Mouse (Mus musculus): ENCODE measurements around the gene Islr. TPM values are rescaled to one million over a fixed set of nuclear protein-coding genes. Genes with fewer than 3 reads are reported as not detected.

Gene Islr
- polyA plus RNA-seq, 1 experiment from 2014 or later: 216 TPM

DNA sequence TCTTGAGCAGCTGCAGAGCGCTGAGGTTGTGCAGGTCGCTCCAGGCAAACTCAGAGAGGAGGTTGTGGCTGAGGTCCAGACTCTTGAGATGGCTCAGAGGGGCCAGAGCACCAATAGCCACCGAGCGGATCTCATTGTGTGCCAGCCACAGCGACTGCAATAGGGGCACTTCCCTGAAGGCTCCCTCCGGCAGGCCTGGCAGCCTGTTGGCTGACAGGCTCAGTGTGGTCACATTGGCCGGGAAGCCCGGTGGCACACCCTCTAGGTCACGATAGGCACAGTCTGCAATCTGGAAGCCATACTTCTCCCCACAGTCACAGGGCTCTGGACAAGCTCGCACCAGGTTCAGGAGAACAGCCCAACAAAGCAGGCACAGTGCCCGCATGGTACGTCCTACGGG is 46.3 kb downstream of the Islr start:
- peaks cover 74% of the 10 kb centered on the region for H3K4me1 ChIP-seq
- peak overlapping the region; percentile 98 for H3K27ac ChIP-seq
- ATAC-seq (ENCODE audit: insufficient number of reproducible peaks, low FRiP score, low TSS enrichment, low read depth): no peak
- peak overlapping the region; percentile 38 for H3K4me3 ChIP-seq
- H3K36me3 ChIP-seq: no peaks in the 10 kb centered on the region
- H3K9ac ChIP-seq: peak overlapping the region; percentile 48; the same call in 1 of the 2 replicates
- H3K27me3 ChIP-seq: no peaks in the 10 kb centered on the region
- no peaks in the 10 kb centered on the region for H3K9me3 ChIP-seq
- 53% methylated on average over 13 of the region's 13 CpGs for WGBS
- H3K4me2 ChIP-seq: peak overlapping the region; percentile 74

DNA sequence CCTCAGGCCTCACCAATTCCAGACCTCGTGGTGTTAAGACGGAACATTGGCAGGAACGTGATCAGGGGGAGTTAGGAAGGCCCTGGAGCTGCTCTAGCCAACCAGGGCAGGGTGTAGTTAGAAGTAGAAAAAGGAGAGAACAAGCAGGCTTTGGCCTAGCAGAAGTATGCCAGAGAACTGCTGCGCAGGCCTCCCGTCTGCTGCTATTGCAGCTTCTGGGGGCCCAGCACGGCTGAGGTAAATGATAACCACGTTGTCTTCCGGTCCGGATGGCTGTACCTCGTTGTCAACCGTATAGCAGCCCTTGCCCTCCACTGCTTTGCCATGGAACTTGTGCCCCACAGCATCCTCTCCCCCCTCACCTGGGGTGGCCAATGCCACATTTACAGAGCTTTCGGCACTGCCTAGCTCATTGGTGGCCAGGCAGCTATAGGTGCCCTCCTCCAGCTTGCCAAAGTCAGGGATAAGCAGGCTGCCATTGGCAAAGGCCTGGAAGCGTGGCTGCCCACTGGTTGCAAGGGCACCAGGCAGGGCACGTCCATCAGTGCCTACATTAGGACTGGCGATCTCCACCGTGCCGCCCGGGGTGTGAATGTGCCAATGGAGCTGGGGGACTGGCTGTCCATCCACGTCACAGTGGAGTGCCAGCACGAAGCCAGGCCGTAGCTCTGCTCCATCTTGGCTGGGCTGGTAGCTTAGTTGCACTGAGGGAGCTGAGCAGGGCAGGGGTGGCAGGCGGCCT is 47.1 kb downstream of the Islr start:
- Histone ChIP-seq H3K27me3 (no peaks in the 10 kb centered on the region), H3K36me3 (no peaks in the 10 kb centered on the region), H3K4me2 (peak overlapping the region; percentile 74), H3K27ac (peak overlapping the region; percentile 98), H3K4me3 (peak overlapping the region; percentile 38), H3K9me3 (no peaks in the 10 kb centered on the region), H3K4me1 (peaks cover 79% of the 10 kb centered on the region), H3K9ac (peak overlapping the region; percentile 29; the same call in 1 of the 2 replicates)
- no peak for ATAC-seq (ENCODE audit: insufficient number of reproducible peaks, low FRiP score, low TSS enrichment, low read depth)
- WGBS: 75% methylated on average over 22 of the region's 22 CpGs

DNA sequence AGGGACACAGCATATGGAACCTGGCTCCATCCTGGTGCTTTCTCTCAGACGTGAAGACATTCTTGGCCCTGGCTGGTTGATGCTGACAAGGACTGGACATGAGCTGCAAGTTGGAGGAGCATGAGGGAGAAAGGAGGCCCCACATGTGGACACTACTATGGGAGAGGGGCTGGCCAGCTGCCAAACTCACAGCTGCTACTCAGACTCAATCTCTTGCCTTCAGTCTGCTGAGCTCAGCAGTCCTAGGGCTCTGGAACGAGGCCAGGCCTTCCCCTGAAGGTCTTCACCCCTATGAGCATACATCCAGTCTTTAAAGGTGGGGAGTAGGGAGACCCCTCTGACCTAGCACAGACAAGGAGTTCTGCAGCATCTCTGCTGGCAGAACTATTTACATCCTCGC is 48.7 kb downstream of the Islr start:
- ATAC-seq (ENCODE audit: insufficient number of reproducible peaks, low FRiP score, low TSS enrichment, low read depth): no peak
- Histone ChIP-seq H3K27me3 (no peaks in the 10 kb centered on the region), H3K36me3 (no peaks in the 10 kb centered on the region; the same call in 1 of the 2 replicates), H3K4me3 (0 out of 2 replicates have a peak overlapping the region, but pooled peaks have one; percentile 12), H3K27ac (peak overlapping the region; percentile 28; the same call in 1 of the 2 replicates), H3K9ac (no peak overlapping the region), H3K4me1 (peaks cover 77% of the 10 kb centered on the region), H3K9me3 (no peaks in the 10 kb centered on the region), H3K4me2 (peak overlapping the region; percentile 74)
- WGBS: 26% methylated on average over 3 of the region's 3 CpGs

DNA sequence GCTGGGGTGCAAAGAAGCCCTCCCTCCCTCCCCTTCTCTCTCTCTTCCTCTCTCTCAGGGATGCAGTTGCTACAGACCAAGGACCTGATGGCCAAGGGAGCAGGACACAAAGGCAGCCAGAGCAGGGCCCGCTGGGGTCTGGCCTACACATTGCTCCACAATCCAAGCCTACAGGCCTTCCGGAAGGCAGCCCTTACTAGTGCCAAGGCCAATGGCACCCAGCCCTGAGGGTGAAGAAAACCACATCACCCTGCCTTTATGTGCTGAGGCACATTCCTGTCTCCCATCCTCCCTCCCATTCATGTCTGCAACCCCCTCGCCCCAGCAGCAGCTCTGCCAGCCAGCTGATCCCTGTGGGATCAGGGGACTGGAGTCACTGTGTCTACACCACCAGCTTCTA is 51.0 kb downstream of the Islr start:
- Histone ChIP-seq H3K36me3 (no peaks in the 10 kb centered on the region; the same call in 1 of the 2 replicates), H3K27ac (peak overlapping the region; percentile 87), H3K4me3 (no peak overlapping the region), H3K4me2 (peak overlapping the region; percentile 19), H3K4me1 (peaks cover 62% of the 10 kb centered on the region), H3K9ac (no peak overlapping the region), H3K9me3 (no peaks in the 10 kb centered on the region), H3K27me3 (no peaks in the 10 kb centered on the region)
- WGBS: 59% methylated on average over 3 of the region's 3 CpGs
- no peak for ATAC-seq (ENCODE audit: insufficient number of reproducible peaks, low FRiP score, low TSS enrichment, low read depth)

- no peaks in the 10 kb centered on the region for H3K9me3 ChIP-seq
- H3K4me3 ChIP-seq: no peak overlapping the region
- H3K9ac ChIP-seq: no peak overlapping the region
- ATAC-seq (ENCODE audit: insufficient number of reproducible peaks, low FRiP score, low TSS enrichment, low read depth): no peak
- H3K36me3 ChIP-seq: no peaks in the 10 kb centered on the region; the same call in 1 of the 2 replicates
- WGBS: 72% methylated on average over 4 of the region's 4 CpGs
- peaks cover 50% of the 10 kb centered on the region for H3K4me1 ChIP-seq
- H3K27ac ChIP-seq: no peak overlapping the region
- H3K4me2 ChIP-seq: no peak overlapping the region
- no peaks in the 10 kb centered on the region for H3K27me3 ChIP-seq
These were observed 53.3 kb downstream of the Islr start for GRCm38 (mm10) chr9:58150733-58151361.

DNA sequence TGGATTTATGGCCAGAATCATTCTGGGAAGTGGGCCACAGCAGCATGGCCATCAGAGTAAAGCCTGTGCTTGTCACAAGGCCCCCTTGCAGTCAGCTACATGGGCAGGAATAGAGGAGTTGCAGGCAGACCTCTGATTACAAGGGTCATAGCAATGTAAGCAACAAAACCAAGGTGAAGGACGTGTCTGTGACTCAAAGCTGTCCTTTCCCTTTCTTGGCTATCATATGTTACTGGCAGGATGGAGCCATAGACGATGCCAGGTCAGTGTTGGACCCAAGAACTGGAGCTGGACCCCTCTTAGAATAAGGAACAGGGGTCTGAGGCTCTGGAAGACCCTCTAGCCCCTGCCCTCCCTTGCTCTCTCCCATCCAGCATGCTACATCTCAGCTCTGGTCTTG is 55.3 kb downstream of the Islr start:
- Histone ChIP-seq H3K27ac (no peak overlapping the region), H3K9me3 (no peaks in the 10 kb centered on the region), H3K36me3 (no peaks in the 10 kb centered on the region; the same call in 1 of the 2 replicates), H3K9ac (no peak overlapping the region), H3K4me3 (no peak overlapping the region), H3K4me2 (no peak overlapping the region), H3K4me1 (peaks cover 39% of the 10 kb centered on the region), H3K27me3 (no peaks in the 10 kb centered on the region)
- no peak for ATAC-seq (ENCODE audit: insufficient number of reproducible peaks, low FRiP score, low TSS enrichment, low read depth)
- 66% methylated on average over 2 of the region's 2 CpGs for WGBS

GRCm38 (mm10) chr9:58145417-58145816 is 58.7 kb downstream of the Islr start:
- H3K36me3 ChIP-seq: no peaks in the 10 kb centered on the region
- H3K9ac ChIP-seq: no peak overlapping the region
- no peaks in the 10 kb centered on the region for H3K27me3 ChIP-seq
- H3K27ac ChIP-seq: no peak overlapping the region
- no peak for ATAC-seq (ENCODE audit: insufficient number of reproducible peaks, low FRiP score, low TSS enrichment, low read depth)
- no peaks in the 10 kb centered on the region for H3K9me3 ChIP-seq
- WGBS: 71% methylated on average over 5 of the region's 5 CpGs
- H3K4me2 ChIP-seq: no peak overlapping the region
- no peak overlapping the region for H3K4me3 ChIP-seq
- peaks cover 26% of the 10 kb centered on the region for H3K4me1 ChIP-seq

GRCm38 (mm10) chr9:58144664-58145063 is 59.4 kb downstream of the Islr start:
- H3K27ac ChIP-seq: no peak overlapping the region
- WGBS: 83% methylated on average over 1 of the region's 1 CpGs
- no peak overlapping the region for H3K4me3 ChIP-seq
- no peak for ATAC-seq (ENCODE audit: insufficient number of reproducible peaks, low FRiP score, low TSS enrichment, low read depth)
- no peak overlapping the region for H3K4me2 ChIP-seq
- no peaks in the 10 kb centered on the region for H3K27me3 ChIP-seq
- H3K36me3 ChIP-seq: no peaks in the 10 kb centered on the region
- H3K9ac ChIP-seq: no peak overlapping the region
- H3K4me1 ChIP-seq: peaks cover 32% of the 10 kb centered on the region
- no peaks in the 10 kb centered on the region for H3K9me3 ChIP-seq

GRCm38 (mm10) chr9:58143419-58143818 is 60.7 kb downstream of the Islr start:
- Histone ChIP-seq H3K36me3 (no peaks in the 10 kb centered on the region), H3K4me3 (no peak overlapping the region), H3K9me3 (no peaks in the 10 kb centered on the region), H3K4me1 (peaks cover 36% of the 10 kb centered on the region), H3K27ac (peak overlapping the region; percentile 50), H3K9ac (no peak overlapping the region), H3K4me2 (no peak overlapping the region), H3K27me3 (no peaks in the 10 kb centered on the region)
- ATAC-seq (ENCODE audit: insufficient number of reproducible peaks, low FRiP score, low TSS enrichment, low read depth): no peak
- 25% methylated on average over 7 of the region's 7 CpGs for WGBS

DNA sequence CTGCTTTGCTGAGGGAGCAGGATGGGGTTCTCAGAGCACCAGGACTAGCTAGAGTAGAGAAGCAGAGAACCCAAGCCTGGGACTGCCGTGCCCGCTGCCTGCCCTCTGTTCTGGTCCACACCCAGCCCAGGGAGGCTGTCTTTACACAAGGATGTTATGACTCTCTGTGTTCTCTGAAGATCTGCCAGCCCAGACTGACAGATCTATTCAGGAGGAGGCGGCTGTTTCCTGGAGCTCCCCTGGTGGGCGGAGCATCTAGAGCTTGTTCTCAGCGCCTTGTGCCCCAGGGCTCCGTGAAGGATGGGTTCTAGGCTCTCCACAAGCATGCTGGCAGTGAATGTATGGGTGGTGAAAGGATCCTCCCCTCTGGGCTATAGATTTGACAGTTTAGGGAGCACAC is 64.2 kb downstream of the Islr start:
- no peaks in the 10 kb centered on the region for H3K9me3 ChIP-seq
- H3K27ac ChIP-seq: no peak overlapping the region
- H3K4me1 ChIP-seq: peaks cover 52% of the 10 kb centered on the region
- no peak overlapping the region for H3K4me3 ChIP-seq
- no peaks in the 10 kb centered on the region for H3K27me3 ChIP-seq
- ATAC-seq (ENCODE audit: insufficient number of reproducible peaks, low FRiP score, low TSS enrichment, low read depth): no peak
- no peak overlapping the region for H3K4me2 ChIP-seq
- no peaks in the 10 kb centered on the region for H3K36me3 ChIP-seq
- no peak overlapping the region for H3K9ac ChIP-seq
- 40% methylated on average over 6 of the region's 6 CpGs for WGBS

DNA sequence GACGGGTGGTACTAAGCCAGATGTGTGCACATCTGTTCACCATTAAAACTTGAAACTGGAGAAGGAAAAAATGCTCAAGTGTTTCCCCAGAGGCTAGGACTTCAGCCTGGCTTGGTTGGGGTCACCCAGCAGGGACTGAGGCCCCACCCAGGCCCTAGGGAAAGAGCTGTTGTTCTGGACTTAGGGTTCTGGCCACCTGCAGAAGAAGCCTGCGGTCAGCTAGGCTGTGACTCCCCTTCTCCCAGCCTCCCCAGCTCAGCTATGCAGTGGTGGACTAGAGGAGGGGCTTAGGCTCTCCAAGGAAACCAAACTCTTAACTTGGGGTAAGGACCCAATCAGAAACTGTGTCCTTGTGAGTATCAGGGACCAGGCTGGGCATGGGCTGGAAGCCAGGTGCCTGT is 68.2 kb downstream of the Islr start:
- ATAC-seq (ENCODE audit: insufficient number of reproducible peaks, low FRiP score, low TSS enrichment, low read depth): no peak
- H3K9me3 ChIP-seq: no peaks in the 10 kb centered on the region
- 0 out of 2 replicates have a peak, but pooled peaks cover 2% of the 10 kb centered on the region for H3K27me3 ChIP-seq
- H3K4me2 ChIP-seq: no peak overlapping the region
- H3K4me3 ChIP-seq: no peak overlapping the region
- peaks cover 74% of the 10 kb centered on the region for H3K4me1 ChIP-seq
- H3K27ac ChIP-seq: peak overlapping the region; percentile 61
- no peak overlapping the region for H3K9ac ChIP-seq
- no peaks in the 10 kb centered on the region for H3K36me3 ChIP-seq
- WGBS: 11% methylated on average over 2 of the region's 2 CpGs

GRCm38 (mm10) chr9:58134906-58135305 is 69.2 kb downstream of the Islr start:
- Histone ChIP-seq H3K9ac (no peak overlapping the region), H3K9me3 (no peaks in the 10 kb centered on the region), H3K4me3 (no peak overlapping the region), H3K36me3 (no peaks in the 10 kb centered on the region), H3K4me2 (no peak overlapping the region), H3K4me1 (peaks cover 74% of the 10 kb centered on the region), H3K27me3 (0 out of 2 replicates have a peak, but pooled peaks cover 2% of the 10 kb centered on the region), H3K27ac (peak overlapping the region; percentile 5; the same call in 1 of the 2 replicates)
- WGBS: 20% methylated on average over 7 of the region's 7 CpGs
- no peak for ATAC-seq (ENCODE audit: insufficient number of reproducible peaks, low FRiP score, low TSS enrichment, low read depth)

Measured in limb, embryonic 15.5 days (tissue).